ENCODE assay signal across 13 mouse cellular contexts in the genomic region with DNA sequence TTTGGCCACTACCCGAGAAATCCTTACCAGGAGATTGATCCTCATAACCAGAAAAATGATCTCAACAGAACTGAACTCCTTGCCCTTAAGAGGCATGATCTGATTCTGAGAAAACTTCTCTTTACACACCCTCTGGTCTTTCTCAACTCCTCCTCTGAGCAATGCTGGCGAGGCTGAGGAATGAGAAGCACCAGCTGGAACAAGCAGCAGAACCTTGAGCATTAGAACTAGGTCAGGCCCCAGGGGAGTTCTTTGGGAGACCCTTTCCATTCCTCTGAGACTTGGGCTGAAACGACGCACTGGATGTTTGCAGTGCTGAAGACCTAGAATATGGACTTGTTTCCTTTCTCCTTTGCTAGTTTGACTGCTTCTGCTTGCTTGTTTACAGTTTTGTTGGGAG.
DNase-seq lines count a peak whose midpoint lies in the region; ATAC-seq and TF ChIP-seq lines count a peak whose summit lies in the region.
"Had no signal": no experiment of that assay in that cellular context is flagged by ENCODE, and none has a peak within 500 bp of the region (broad histone marks: within the 10 kb centered on the region; RNA-seq: fewer than 3 reads in every experiment).

No protein-coding gene starts in this region.

- intact Hi-C loops in left cerebral cortex, adult 2 months (cut with DNase I): no loop called here

- peak; percentile 2 to 48 for DNase-seq in urinary bladder, postnatal 36 days (ENCODE audit: low spot score in 2 of 2)
- DNase-seq in urinary bladder, postnatal 25 days (ENCODE audit: low spot score): no peak
- DNase-seq in gastrocnemius, postnatal 25 days: peak; percentile 55
- peak; percentile 49 for DNase-seq in kidney, postnatal 14 days
- no peak for DNase-seq in left cerebral cortex, adult 2 months (ENCODE audit: extremely low spot score in 1 of 2, low spot score in 2 of 2)
- DNase-seq in left cerebral cortex, adult 11 months (ENCODE audit: low spot score): no peak
- DNase-seq: layer of hippocampus, postnatal 36 days; liver; thymus, postnatal 36 days had no signal

- TF ChIP-seq CTCF in left cerebral cortex, adult 2 months (IDR thresholded peaks at IDR 0.05): no peak

- H3K27ac ChIP-seq in left cerebral cortex, adult 2 months: no peak overlapping the region
- H3K27ac ChIP-seq: hindbrain, embryonic 15.5 days; macrophage had no signal

- no peak overlapping the region for H3K4me3 ChIP-seq in left cerebral cortex, adult 2 months
- H3K4me3 ChIP-seq: erythroblast, embryonic 14.5 days; hindbrain, embryonic 15.5 days had no signal

- ATAC-seq in activated CD4-positive, CD25-positive, alpha-beta regulatory T cell, adult 4 months: no peak

Comparison
In these comparisons a context has a peak if more than half of its experiments do, and no peak if none do; other contexts are left out.
1. DNase-seq: peak in urinary bladder, postnatal 36 days (2 of 2), gastrocnemius, postnatal 25 days (single experiment) and kidney, postnatal 14 days (single experiment); none in urinary bladder, postnatal 25 days (single experiment), left cerebral cortex, adult 2 months (0 of 2) and left cerebral cortex, adult 11 months (single experiment).